24 mouse cellular contexts compared by ENCODE assay signal in the genomic region with DNA sequence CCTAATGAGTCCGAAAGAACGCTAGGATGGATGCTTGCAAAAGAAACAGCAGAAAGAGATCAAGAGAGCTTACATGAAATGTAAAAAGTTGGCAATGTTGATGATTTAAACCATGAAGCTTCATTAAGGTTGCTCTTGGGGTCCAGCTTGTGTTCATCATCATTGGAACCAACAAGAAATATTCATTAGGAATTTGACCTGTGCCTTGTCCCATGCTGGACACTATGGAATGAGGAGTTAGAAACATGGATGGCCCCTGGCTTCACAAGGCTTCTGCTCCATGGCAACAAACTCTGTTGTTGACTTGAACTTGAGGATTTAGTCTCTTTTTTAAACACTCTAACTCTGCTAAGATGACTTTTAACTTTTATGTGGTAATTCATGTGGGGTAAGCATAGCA.
DNase-seq lines count a peak whose midpoint lies in the region; ATAC-seq and TF ChIP-seq lines count a peak whose summit lies in the region.
"Had no signal": no experiment of that assay in that cellular context is flagged by ENCODE, and none has a peak within 500 bp of the region (broad histone marks: within the 10 kb centered on the region; RNA-seq: fewer than 3 reads in every experiment).

No protein-coding gene starts in this region.

- DNase-seq in kidney, postnatal 0 days (ENCODE audit: low spot score): peak; percentile 55
- DNase-seq in kidney, postnatal 4 days: peak; percentile 4 to 10
- DNase-seq in kidney, adult 9 months: no peak
- peak; percentile 66 for DNase-seq in lung, postnatal 0 days (ENCODE audit: low spot score)
- no peak for DNase-seq in lung, postnatal 25 days (ENCODE audit: low spot score)
- peak; percentile 23 for DNase-seq in lung, postnatal 36 days
- DNase-seq in lung, postnatal 14 days: no peak
- DNase-seq: adrenal gland, adult 2 months; adrenal gland, postnatal 10 days; adrenal gland, postnatal 25 days; cerebellum, adult 11 months; cerebellum, adult 18-20 months; cerebellum, adult 8-10 months; cerebellum, adult 9-11 months; cerebellum, postnatal 14 days; cerebellum, postnatal 36 days; embryo, embryonic 11 days had no signal

- no peaks in the 10 kb centered on the region for H3K9me3 ChIP-seq in kidney, postnatal 0 days (replicated peaks; ENCODE audit: low read length)
- no peaks in the 10 kb centered on the region for H3K9me3 ChIP-seq in kidney, embryonic 14.5 days (ENCODE audit: control insufficient read depth, low read length)
- no peaks in the 10 kb centered on the region for H3K9me3 ChIP-seq in lung, postnatal 0 days (ENCODE audit: low read length)
- H3K9me3 ChIP-seq: embryonic facial prominence, embryonic 13.5 days; embryonic facial prominence, embryonic 15.5 days; forebrain, embryonic 10.5 days; forebrain, embryonic 12.5 days had no signal

- H3K36me3 ChIP-seq in kidney, postnatal 0 days (ENCODE audit: insufficient read depth, low read length): no peaks in the 10 kb centered on the region
- no peaks in the 10 kb centered on the region for H3K36me3 ChIP-seq in kidney, embryonic 14.5 days (ENCODE audit: control insufficient read depth, insufficient read depth, low read length)
- no peaks in the 10 kb centered on the region for H3K36me3 ChIP-seq in lung, postnatal 0 days (ENCODE audit: insufficient read depth, low read length)
- H3K36me3 ChIP-seq: embryonic facial prominence, embryonic 13.5 days; embryonic facial prominence, embryonic 15.5 days; forebrain, embryonic 10.5 days; forebrain, embryonic 12.5 days had no signal

- no peaks in the 10 kb centered on the region for H3K4me1 ChIP-seq in kidney, postnatal 0 days (replicated peaks; ENCODE audit: insufficient read depth, low read length)
- H3K4me1 ChIP-seq in kidney, embryonic 14.5 days (ENCODE audit: control insufficient read depth, insufficient read depth, low read length): no peaks in the 10 kb centered on the region
- no peaks in the 10 kb centered on the region for H3K4me1 ChIP-seq in lung, postnatal 0 days (ENCODE audit: insufficient read depth, low read depth, low read length)
- H3K4me1 ChIP-seq: embryonic facial prominence, embryonic 13.5 days; embryonic facial prominence, embryonic 15.5 days; forebrain, embryonic 10.5 days; forebrain, embryonic 12.5 days had no signal

- no peak for TF ChIP-seq EP300 in lung, postnatal 0 days (IDR thresholded peaks at IDR 0.05)

- H3K4me2 ChIP-seq in kidney, postnatal 0 days (ENCODE audit: low read length): no peak overlapping the region
- H3K4me2 ChIP-seq in kidney, embryonic 14.5 days (replicated peaks; ENCODE audit: low read depth, low read length): no peak overlapping the region
- H3K4me2 ChIP-seq in lung, postnatal 0 days (replicated peaks; ENCODE audit: low read depth, low read length): no peak overlapping the region
- H3K4me2 ChIP-seq: embryonic facial prominence, embryonic 13.5 days; embryonic facial prominence, embryonic 15.5 days; forebrain, embryonic 12.5 days had no signal

- no peak for TF ChIP-seq CTCF in kidney, postnatal 0 days (IDR thresholded peaks at IDR 0.05; ENCODE audit: low read depth)
- TF ChIP-seq CTCF in lung, postnatal 0 days (IDR thresholded peaks at IDR 0.05): no peak

- WGBS in kidney, postnatal 0 days: 78% methylated on average over 2 of the region's 2 CpGs
- 96% methylated on average over 2 of the region's 2 CpGs for WGBS in kidney, embryonic 14.5 days
- WGBS in lung, postnatal 0 days: 69% methylated on average over 2 of the region's 2 CpGs

- no peaks in the 10 kb centered on the region for H3K27me3 ChIP-seq in kidney, postnatal 0 days (ENCODE audit: insufficient read depth, low read length)
- H3K27me3 ChIP-seq in kidney, embryonic 14.5 days (ENCODE audit: control insufficient read depth, insufficient read depth, low read length): no peaks in the 10 kb centered on the region
- no peaks in the 10 kb centered on the region for H3K27me3 ChIP-seq in lung, postnatal 0 days (replicated peaks; ENCODE audit: insufficient read depth, low read length)
- H3K27me3 ChIP-seq: embryonic facial prominence, embryonic 13.5 days; embryonic facial prominence, embryonic 15.5 days; forebrain, embryonic 12.5 days had no signal

- H3K4me3 ChIP-seq in kidney, postnatal 0 days (replicated peaks; ENCODE audit: low read depth, low read length): no peak overlapping the region
- no peak overlapping the region for H3K4me3 ChIP-seq in kidney, embryonic 14.5 days (ENCODE audit: low read length)
- no peak overlapping the region for H3K4me3 ChIP-seq in lung, postnatal 0 days (ENCODE audit: low read depth, low read length)
- H3K4me3 ChIP-seq: embryonic facial prominence, embryonic 13.5 days; embryonic facial prominence, embryonic 15.5 days; erythroblast, embryonic 14.5 days; forebrain, embryonic 10.5 days; forebrain, embryonic 12.5 days had no signal

- no peak for ATAC-seq in kidney, postnatal 0 days (replicated peaks; ENCODE audit: low FRiP score, low read depth)
- ATAC-seq in kidney, embryonic 14.5 days (ENCODE audit: low FRiP score, low TSS enrichment): no peak
- peak; percentile 75 for ATAC-seq in lung, postnatal 0 days
- ATAC-seq: forebrain, embryonic 14.5 days had no signal

- no peak overlapping the region for H3K9ac ChIP-seq in kidney, postnatal 0 days (ENCODE audit: low read depth, low read length)
- no peak overlapping the region for H3K9ac ChIP-seq in kidney, embryonic 14.5 days (ENCODE audit: low read depth, low read length)
- H3K9ac ChIP-seq in lung, postnatal 0 days (replicated peaks; ENCODE audit: low read depth): no peak overlapping the region
- H3K9ac ChIP-seq: embryonic facial prominence, embryonic 13.5 days; embryonic facial prominence, embryonic 15.5 days; forebrain, embryonic 12.5 days had no signal

- H3K27ac ChIP-seq in kidney, postnatal 0 days: no peak overlapping the region
- no peak overlapping the region for H3K27ac ChIP-seq in kidney, embryonic 14.5 days (ENCODE audit: low read depth, low read length)
- H3K27ac ChIP-seq in lung, postnatal 0 days (ENCODE audit: low read length): no peak overlapping the region
- H3K27ac ChIP-seq: embryonic facial prominence, embryonic 13.5 days; embryonic facial prominence, embryonic 15.5 days; forebrain, embryonic 10.5 days; forebrain, embryonic 12.5 days had no signal

Comparison
In these comparisons a context has a peak if more than half of its experiments do, and no peak if none do; other contexts are left out.
1. DNase-seq: peak in kidney, postnatal 0 days (single experiment), kidney, postnatal 4 days (2 of 2), lung, postnatal 0 days (single experiment) and lung, postnatal 36 days (single experiment); none in kidney, adult 9 months (single experiment), lung, postnatal 25 days (single experiment) and lung, postnatal 14 days (single experiment).